Mouse (Mus musculus): ENCODE data around the gene Ankmy2.

Gene Ankmy2

DNA sequence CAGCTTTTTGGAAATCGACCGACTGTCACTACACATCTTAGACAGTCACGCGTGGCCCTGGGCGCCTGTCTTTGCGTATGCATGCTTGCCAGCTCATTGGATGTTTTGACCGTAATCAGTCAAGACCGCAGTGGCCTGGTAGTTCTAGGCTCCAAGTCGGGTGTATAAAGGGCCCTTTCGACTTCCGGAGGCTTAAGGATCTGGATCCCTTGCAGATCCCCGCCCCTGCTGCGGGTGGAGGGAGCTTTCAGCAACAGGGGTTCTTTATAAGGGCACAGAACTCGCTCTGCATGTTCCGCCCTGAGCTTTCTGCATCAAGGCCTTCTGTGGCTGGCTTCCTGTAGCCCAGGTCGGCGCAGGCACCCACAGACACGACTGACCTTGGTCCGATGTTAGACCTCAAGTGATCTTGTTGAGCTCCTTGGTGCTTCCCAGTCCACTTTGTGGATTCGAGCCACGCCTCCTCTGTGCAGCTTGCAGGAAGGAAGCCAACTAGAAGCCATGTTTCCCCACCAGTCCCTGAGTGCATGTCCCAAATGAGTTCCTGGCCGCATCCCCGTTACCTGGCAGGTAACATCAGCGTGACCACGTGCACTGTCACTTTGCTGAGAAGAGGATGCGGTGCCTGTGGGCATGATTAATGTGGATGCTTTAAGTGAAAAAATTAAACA lies 859 bp downstream of the Ankmy2 start, which contains the start of gene Bzw2:
TSS of gene Bzw2 (minus strand) at position 443 of the 671 bp plus-strand sequence.
- DNase-seq (ENCODE audit: low read depth, low spot score): peak; percentile 79

DNA sequence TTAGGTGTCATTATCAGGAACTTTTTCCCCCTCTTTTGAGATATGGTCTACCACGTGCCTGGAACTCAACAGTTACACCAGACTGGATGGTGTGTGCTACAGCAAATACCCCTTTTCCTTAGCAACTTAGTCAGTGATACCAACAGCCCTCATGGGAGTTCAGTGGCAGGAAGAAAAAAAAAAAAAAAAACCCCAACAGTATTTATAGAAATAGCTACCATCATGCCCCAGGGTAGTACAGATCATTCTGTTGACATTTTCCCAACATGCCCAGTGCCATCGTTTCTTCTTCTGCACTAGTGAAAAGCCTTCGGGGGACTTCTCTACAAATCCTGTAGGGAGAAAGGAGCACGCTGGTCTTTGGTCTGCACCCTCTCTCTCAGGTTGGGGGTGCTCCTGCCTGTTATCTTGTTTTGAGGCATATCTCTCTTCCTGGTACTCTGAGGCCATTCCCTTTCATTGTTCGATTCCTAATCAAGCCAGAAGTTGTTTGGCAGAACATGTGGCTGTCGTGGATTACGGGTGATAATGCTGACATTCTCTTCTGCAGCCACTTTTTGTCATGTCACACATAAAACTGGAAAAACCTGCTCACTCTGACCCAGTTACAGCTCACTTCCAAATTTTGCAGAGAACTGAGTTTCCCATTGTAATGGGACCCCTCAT lies 7.3 kb downstream of the Ankmy2 start:
- no peak for DNase-seq (ENCODE audit: low read depth, low spot score)

DNA sequence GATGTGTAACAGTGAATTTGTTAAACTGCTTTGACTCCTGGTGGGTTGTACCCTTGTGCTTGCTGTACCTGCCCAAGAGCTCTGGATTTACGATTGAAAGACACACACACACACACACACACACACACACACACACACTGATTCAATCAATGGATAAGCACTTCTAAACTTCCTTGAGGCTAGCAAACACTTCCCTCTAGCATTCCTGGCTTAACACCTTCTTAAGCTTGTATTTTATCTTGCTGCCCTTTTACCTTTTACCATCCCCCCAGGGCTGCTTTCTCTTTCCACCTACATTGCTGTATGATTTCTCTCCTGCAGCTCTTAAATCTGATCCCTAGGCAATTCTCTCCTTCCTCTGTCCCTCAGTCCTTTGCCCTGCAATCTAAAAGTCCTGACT lies 8.4 kb downstream of the Ankmy2 start:
- DNase-seq (ENCODE audit: low read depth, low spot score): no peak

DNA sequence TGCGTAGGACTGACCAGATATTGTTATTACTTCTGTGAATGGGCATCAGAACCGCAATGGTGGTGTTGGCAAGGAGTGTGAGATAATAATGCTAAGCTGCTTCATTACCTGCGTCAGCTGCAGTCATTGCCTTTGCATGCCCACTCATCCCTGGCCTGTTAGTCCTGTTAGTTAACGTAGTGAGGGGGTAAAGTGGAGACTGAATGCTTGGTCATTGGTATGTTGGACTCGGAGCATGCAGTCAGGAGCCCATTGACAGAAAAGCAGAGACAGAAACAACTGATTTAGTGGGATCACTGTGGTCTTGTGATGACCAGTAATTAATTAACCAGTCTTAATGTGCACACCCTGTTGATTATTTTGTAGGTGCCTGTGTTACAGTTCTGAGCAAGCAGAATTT lies 20.3 kb downstream of the Ankmy2 start:
- no peak for DNase-seq (ENCODE audit: low read depth, low spot score)

DNA sequence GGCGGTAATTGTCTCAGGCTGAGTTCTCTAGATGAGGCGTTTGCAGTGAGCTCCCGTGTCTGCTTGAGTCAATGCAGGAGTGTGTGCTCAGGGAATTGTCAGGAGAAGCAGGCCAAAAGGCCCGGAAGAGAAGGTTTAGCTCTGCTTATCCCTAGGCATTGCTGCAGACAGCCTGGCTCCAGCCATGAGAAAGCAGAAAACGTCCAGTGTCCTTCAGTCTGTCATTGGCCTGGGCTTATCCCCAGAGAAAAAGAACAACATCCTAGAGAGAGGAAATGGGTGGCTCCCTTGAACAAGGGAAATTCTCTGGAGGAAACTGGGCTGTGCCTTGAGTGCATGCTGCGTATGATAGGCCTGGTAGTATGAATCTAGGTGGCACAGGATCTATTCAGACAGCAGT lies 25.7 kb downstream of the Ankmy2 start:
- no peak for DNase-seq (ENCODE audit: low read depth, low spot score)

DNA sequence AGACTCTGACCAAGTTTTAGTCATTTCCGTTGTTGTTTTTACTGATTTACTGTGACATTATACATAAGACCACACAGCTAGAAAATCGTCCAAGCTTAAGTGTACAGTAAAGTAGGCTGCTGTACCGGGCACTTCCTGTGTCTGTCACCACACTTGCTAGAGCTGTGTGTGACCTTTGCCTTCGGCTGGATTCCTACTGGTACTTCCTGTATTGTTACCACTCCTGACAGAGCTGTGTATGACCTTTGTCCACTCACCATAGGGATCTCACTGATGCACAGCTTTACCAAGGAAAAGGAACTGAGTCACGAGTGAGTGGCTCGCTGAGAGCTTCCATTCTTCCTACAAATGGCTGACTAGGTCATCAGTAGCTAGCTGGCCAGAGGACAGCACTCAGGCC lies 30.2 kb downstream of the Ankmy2 start:
- no peak for DNase-seq (ENCODE audit: low read depth, low spot score)

DNA sequence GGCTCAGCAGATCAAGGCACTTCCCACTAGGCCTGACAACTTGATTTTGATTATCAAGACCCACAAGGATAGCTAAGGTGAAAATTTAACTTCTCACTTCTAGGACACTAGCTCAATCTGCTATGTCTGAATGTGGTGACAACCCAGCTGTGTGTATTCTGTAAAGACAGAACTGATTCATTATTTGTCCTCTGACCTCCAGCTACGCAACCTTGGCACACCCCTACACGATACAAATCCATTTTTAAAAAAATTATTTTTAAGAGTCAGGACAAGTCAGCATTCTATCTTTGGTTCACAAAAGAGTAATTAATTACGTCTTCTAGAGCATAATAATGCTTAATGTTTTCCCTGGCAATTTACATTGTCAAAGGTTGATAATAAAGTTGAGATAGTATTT lies 32.7 kb downstream of the Ankmy2 start:
- no peak for DNase-seq (ENCODE audit: low read depth, low spot score)

DNA sequence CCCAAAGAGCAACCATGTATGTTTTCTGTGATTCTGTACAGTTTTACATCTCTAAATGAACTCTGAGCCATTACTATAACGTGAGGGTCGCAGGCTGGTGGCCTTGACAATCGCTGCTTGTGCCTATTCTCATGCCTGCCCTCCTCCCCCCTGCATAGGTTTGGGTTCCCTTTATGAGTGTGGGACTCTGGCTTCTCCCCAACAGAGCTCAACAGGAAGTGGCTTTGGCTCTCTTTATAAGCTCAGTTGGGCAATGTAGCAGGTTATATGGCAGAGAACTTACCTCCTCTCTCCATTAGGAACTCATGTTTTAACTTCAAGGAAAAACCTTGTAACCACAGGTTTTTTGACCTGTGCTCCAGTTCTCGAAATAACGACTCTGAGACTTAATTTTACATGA lies 33.4 kb downstream of the Ankmy2 start:
- peak; percentile 35 for DNase-seq (ENCODE audit: low read depth, low spot score)

DNA sequence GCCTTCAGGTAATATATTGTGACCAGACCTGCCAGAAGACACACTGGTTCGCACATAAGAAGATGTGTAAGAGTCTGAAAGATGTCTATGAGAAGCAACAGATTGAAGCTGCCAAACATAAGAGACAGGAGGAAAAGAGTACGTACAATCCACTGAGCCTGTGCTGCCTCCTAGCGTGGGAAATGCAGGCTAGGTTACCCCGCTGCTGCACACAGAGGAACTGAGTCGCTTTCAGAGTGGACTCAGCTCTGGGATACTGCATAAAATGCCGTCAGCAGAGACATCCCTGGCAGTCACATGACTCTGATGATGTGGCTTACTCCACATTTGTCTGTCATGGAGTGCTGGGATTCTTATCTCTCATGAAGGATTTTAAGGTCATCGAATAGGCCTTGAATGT lies 38.1 kb downstream of the Ankmy2 start:
- no peak for DNase-seq (ENCODE audit: low read depth, low spot score)

DNA sequence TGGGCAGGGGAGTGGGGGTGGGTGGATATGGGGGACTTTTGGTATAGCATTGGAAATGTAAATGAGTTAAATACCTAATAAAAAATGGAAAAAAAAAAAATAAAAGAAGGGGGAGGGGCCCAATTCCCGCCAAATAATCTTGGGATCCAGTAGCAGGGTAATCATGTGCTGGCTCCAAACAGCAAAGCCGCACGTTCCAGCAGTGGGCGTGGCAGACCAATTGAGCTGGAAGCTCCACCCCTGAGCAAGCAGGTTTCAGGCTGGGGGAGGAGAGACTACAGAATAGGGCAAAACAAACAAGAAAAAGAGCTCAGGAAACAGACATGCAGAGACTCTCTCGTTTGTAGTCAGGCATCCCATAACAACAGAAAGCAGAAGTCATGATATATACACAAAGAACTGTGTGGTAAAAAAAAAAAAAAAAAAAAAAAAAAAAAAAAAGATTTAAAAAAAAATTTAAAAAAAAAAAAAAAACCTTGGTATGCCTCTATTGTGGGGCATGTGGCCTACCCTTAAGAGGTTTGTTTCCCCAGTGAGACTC lies 48.7 kb downstream of the Ankmy2 start:
- DNase-seq (ENCODE audit: low read depth, low spot score): peak; percentile 47

DNA sequence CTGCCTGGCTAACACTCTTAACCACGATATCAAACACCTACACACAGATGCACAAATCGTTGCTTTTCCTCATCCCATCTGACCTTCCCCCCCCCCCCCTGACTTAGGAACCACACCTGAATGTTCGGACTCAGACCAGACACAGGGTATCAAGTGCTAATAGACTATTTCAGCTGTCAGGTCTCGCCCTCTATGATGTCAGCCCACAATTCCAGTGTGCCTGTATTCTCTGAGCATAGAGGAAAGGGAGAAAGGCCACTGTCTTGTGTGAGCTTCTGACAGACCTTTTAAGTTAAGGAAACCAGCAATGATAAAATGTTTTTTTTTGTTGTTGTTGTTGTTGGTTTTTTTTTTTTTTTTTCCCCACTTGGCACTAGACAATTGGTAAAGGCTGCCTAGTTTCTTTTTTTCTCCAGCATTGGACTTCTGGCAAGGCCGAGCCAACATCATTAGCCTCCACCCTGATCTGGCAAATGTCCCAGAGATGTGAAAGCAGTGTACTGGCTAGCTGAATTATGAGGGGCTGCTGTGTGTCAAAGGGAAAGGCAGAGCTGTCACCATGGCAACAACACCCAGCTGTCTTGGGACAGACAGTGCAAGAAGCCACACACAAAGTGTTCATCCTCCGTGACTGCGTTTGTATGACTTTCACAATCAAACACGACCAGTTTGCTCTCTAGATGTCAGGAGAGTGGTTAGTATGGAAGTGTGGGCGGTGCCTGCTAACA lies 50.3 kb downstream of the Ankmy2 start:
- DNase-seq (ENCODE audit: low read depth, low spot score): no peak

DNA sequence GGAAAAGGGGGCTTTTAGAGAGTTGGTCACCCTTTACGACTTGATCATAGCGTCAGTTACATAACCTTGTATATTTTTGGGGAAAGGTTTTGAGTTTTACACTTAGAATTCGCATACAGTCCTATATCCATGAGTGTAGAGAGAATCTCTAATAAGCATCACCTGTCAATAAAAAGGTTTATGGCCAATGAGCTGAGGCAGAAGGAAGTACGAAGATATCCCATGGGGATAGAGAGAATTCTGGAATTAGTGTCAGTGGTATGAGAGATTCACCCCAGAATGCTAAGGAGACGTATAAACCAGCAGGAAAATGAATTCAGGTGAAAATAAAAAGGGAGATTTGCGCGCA lies 50.9 kb downstream of the Ankmy2 start:
- no peak for DNase-seq (ENCODE audit: low read depth, low spot score)

DNA sequence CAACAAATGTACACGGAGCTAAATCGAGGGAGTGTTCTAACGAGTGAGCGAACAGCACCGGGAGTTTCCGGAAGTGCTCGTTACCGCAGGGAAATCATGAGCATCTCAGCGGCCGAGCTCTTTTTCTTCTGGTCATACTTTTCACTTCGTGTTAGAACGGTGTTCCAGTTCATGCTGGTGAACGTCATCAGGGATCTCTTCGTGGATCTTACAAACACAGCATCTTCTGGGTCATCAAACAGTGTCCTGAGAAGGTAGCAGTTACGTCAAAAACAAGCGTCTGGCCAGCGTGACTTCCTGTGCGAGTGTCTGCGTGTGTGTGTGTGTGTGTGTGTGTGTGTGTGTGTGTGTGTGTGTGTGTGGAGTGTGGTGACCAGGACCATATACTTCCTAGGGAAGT lies 51.5 kb downstream of the Ankmy2 start:
- DNase-seq (ENCODE audit: low read depth, low spot score): no peak

DNA sequence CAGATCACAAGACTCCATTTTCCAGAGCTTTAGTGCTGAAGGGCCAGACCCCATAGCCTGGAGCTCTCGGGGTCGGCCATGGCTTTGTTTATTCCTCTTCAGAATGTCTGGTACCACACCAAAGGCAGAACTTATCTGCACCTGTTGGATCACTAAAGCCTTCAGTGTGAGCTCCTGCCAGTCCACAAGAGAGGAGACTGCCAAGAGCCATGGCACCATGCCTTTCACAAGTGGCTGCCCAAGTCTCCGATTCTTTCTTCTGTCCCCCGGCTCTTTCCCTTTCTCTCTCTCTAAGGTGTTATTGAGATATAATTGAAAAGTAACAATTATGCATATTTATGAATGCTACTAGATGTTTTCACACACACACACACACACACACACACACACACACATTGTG lies 53.2 kb downstream of the Ankmy2 start:
- DNase-seq (ENCODE audit: low read depth, low spot score): no peak

DNA sequence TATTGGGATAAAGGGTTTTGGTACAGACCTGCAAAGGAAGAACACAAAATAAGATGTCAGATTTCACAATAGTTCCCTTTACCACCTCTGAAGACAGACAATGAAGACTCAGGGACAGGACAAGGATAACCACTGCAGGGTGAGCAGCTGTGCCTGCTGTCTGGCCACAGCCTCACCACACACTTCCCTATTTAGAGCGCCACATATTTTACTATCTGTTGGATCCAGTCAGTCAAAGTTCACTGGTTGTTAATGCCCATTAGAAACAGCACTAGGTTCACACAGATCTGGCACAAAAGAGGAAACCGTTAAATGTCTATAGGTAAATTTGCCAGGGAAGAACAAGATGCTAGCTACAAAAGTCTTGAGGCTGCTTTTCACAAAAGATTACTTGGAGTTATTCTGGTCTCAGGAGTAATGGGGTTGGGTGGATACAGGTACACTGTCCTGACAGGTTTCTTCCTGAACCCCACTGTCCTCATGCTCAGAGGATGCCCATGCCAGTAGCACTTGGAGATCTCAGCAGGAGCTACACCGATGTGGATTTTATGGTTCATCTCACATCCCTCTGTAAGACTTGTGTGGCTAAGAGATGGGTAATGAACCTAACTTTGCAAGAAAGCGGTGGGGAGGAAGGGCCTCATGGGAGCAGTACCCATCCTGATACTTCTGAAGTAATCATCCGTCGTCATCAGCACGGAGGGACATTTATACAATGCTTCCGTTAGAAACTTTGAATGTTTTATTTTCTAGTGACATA lies 57.7 kb downstream of the Ankmy2 start:
- DNase-seq (ENCODE audit: low read depth, low spot score): no peak

DNA sequence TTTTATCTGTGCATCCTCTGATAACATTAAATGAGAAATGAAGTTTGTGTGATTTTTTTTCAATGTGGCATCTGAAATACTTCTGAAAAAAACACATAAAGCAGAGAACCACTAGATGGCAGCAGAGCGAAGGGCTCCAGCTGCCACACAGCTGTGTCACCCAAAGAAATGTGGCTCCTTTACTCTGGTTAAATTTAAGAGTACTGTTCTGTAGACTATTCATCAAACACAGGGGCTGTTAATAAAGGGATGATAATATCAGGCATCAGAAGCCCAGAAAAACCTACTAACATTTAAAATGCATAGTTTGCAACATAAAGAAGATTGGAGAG lies 58.2 kb downstream of the Ankmy2 start:
- DNase-seq (ENCODE audit: low read depth, low spot score): peak; percentile 87

DNA sequence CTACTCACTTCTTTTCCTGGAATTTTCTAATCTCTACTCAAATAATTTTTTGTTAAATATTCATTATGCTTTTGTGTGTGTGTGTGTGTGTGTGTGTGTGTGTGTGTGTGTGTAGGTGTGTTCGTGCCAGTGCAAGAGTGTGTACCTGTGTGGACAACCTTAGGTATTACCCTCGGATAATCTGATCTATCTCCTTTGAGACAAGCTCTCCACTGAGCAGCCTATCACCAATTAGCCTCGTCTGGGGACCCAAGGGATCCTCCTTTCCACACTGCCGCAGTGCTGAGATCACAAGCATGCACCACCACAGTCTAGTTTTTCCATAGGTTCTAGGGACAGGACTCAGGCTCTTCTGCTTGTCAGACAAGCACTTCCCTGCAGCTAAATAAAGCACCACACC lies 59.3 kb downstream of the Ankmy2 start:
- DNase-seq (ENCODE audit: low read depth, low spot score): no peak

DNA sequence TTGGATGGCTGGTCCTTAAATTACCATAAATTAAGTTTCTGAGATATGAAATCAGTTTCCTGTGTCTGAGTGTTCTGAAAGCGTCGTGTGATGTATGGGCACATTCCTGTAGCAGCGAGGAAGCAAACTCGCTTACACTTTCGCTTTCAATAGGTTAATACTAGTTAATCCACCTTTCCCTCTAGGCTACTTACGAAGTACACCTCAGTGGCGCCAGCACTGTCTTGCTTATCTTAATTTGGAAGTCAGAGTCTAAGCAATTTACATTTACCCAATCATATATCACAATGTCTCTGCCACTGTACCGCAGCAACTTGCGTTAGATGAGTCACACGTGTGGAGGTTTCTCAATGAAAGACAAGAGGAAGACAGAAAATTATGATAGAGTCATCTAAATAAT lies 60.0 kb downstream of the Ankmy2 start:
- DNase-seq (ENCODE audit: low read depth, low spot score): peak; percentile 64

DNA sequence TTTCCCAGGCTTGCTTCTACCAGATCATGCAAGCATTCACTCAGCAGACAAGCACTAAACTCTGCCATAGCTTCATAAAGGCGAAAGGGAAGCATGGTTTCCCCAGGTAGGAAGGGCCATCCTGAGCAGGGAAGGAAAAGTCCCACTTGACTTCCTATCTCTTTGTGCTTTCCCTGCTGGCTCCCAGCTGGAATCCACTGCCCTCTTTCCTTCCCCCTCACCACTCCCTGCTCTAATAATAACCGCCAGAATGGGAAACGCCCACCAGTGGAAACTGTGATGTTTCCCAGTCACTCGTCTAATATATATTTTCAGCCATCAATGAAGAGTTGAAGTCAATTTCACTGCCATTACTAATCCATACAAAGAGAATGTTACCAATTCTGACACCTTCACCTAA lies 67.5 kb downstream of the Ankmy2 start:
- no peak for DNase-seq (ENCODE audit: low read depth, low spot score)

DNA sequence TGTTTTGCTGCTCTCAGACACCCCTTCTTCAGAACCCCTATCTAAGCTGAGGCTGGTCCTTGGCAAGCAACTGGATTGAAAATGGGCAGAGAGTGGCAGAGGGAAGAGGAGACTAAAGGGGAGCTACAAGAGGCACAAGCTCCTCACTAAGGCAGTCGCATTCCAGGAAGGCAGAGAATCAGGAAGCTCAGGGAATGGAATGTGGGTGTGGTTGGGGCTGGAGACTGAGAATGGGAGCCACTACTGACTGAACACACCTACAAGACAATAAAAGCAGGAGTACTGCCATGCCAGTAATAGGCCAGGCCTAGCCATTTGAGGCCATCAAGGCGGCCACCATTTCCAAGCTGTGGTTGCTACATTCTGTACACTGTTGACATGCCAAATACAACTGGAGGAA lies 74.5 kb downstream of the Ankmy2 start:
- DNase-seq (ENCODE audit: low read depth, low spot score): no peak

DNA sequence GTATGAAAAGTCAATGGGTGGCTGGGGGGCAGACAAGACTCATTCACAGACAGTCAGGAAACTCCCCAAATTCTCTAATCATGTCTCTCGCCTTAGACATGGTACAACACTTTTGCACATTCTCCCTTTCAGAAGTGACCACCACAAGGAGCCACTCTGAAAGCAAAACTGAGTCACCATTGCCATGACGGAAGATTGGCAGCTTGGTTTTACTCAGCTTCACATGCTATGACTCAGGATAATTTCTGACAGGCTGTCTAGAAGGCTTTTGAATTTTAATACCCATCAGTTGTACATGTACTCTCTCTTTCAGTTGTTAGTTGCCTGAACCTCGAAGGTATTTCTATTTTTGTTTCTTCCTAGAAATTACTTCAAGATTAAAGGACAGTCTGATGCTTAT lies 84.3 kb downstream of the Ankmy2 start:
- DNase-seq (ENCODE audit: low read depth, low spot score): peak; percentile 7

Measured in CD4-positive, CD25-positive, alpha-beta regulatory T cell, adult 2 months (primary cell).